Mouse (Mus musculus) lung, adult 2 months (tissue): ENCODE results near the gene Cdh1.

Source experiments
- CTCF ChIP-seq: fragments of 200-500 bp; IDR thresholded peaks from 2 replicates; pipeline ENCODE4 v1.5.1; 2011; ENCODE audit warnings: mild to moderate bottlenecking, low read length, control low read depth; ENCODE audit not compliant: insufficient read depth
- POLR2A ChIP-seq: fragments of 200-500 bp; IDR thresholded peaks from 2 replicates; pipeline ENCODE4 v1.6.1; 2011; ENCODE audit warnings: low read depth, mild to moderate bottlenecking, control low read depth, low read length, borderline replicate concordance; ENCODE audit errors: extremely low read depth

GRCm38 (mm10) chr8:106640921-106641320 is 37.8 kb downstream of the Cdh1 start:
- TF ChIP-seq CTCF (no peak), POLR2A (no peak)
